In the genomic region with DNA sequence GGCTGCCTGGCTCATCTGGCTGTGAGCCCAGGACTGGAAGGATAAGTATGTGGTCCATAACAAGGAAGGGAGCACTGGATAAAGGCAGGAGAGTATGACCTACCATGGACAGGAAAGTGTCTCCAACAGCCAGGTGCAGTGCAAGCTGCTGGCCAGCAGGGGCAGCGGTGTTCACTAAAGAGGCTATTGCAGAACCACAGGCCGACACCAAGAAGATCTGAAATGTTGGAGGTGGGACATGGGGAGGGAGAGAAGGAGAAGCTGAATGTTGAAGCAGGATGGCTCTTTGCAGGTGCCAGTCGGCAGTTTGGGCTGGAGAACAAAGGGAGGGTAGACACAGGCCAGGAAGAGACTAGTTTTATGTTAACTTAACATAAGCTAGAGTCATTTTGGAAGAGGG, we compare ENCODE assay signal across 10 mouse cellular contexts. TPM values are rescaled to one million over a fixed set of nuclear protein-coding genes. Genes with fewer than 3 reads are reported as not detected.
DNase-seq lines count a peak whose midpoint lies in the region; ATAC-seq and TF ChIP-seq lines count a peak whose summit lies in the region.
"Had no signal": no experiment of that assay in that cellular context is flagged by ENCODE, and none has a peak within 500 bp of the region (broad histone marks: within the 10 kb centered on the region; RNA-seq: fewer than 3 reads in every experiment).

No protein-coding gene starts in this region.

- intact Hi-C loops in left cerebral cortex, adult 2 months (cut with DNase I), result no loop called here
- intact Hi-C loops in left cerebral cortex, postnatal 25 days (cut with DNase I), result no loop called here

- H3K27ac ChIP-seq in left cerebral cortex, adult 2 months, result no peak overlapping the region
- H3K27ac ChIP-seq: embryonic facial prominence, embryonic 15.5 days; neural tube, embryonic 12.5 days had no signal

- ATAC-seq in cerebellum, adult (ENCODE audit: insufficient number of reproducible peaks, low FRiP score, low TSS enrichment), result 0 out of 2 replicates have a peak, but pooled peaks have one; percentile 33
- ATAC-seq in erythroblast, adult 5-6 weeks (replicated peaks; ENCODE audit: low FRiP score, poor library complexity, severe bottlenecking), result peak; percentile 93

- TF ChIP-seq CTCF in left cerebral cortex, adult 2 months (IDR thresholded peaks at IDR 0.05), result peak; percentile 51

- no peak overlapping the region for H3K4me3 ChIP-seq in left cerebral cortex, adult 2 months
- H3K4me3 ChIP-seq: embryonic facial prominence, embryonic 15.5 days; neural tube, embryonic 12.5 days had no signal

- DNase-seq in cerebellum, adult 9-11 months, result no peak
- no peak for DNase-seq in left cerebral cortex, adult 2 months (ENCODE audit: extremely low spot score in 1 of 2, low spot score in 2 of 2)
- no peak for DNase-seq in left cerebral cortex, postnatal 25 days (ENCODE audit: low spot score in 2 of 2)
- DNase-seq in spleen, postnatal 4 days (ENCODE audit: low spot score in 2 of 2), result peak; percentile 56 to 82
- no peak for DNase-seq in ovary, postnatal 14 days (ENCODE audit: low spot score)
- DNase-seq in adrenal gland, adult 8-10 months, result no peak

RNA-seq across cellular contexts. Expression of a gene that starts 6.3 kb away (rescaled TPM):
- total RNA-seq in left cerebral cortex, adult 2 months (2021), result 1 to 10 TPM; 4.4 to 6.7 TPM
- 1 to 10 TPM; 4.2 to 5.7 TPM for total RNA-seq in left cerebral cortex, postnatal 25 days (2021)
- 54.0 and 65.0 TPM in 2 replicates for total RNA-seq in erythroblast, adult 5-6 weeks (2015; ENCODE audit: low replicate concordance)
- 178 and 194 TPM in 2 replicates for total RNA-seq in erythroblast, adult 5-6 weeks (2017; ENCODE audit: low replicate concordance)
- total RNA-seq in adrenal gland, adult 8-10 months (2022), result 10 to 100 TPM; 25.7 to 40.5 (median 29.8) TPM

Comparison
In these comparisons a context has a peak if more than half of its experiments do, and no peak if none do; other contexts are left out.
1. DNase-seq: peak in spleen, postnatal 4 days (2 of 2); none in cerebellum, adult 9-11 months (single experiment), left cerebral cortex, adult 2 months (0 of 2), left cerebral cortex, postnatal 25 days (0 of 2), ovary, postnatal 14 days (single experiment) and adrenal gland, adult 8-10 months (single experiment).